Mouse (Mus musculus): ENCODE measurements around the gene Nfyb. TPM values are rescaled to one million over a fixed set of nuclear protein-coding genes. Genes with fewer than 3 reads are reported as not detected.

Gene Nfyb
- polyA plus RNA-seq, 1 experiment from 2014 or later, result 43.5 TPM

DNA sequence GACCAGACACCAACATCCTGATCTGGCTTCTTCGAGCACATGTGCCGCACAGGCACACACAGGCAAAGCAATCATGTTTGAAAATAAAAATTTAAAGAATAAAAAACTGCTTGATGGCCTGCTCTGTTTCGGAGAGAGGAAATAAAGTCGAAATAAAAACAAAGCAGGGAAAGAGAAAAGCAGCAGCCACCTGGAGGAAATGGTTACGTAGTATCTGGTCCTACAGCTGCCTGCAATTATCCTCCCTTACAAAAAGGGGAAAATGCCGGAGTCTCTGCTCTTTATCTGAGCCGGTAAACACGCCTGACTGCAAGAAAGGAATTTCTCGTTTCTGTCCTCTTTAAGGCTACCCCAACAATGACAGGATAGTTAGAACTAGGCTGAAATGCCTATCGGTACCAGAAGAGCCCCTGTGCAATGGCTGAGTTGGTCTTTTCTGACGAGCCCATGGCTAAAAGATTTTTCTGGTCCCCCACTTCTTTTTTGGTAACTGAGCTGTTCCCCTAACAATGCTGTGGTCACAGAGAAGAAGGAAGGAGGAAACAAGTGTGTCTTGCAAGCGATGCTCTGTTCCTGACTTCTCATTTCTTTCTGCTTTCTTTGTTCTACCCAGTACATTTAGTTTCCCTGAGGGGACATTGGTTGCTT, 32.7 kb upstream of the Nfyb start:
- H3K36me3 ChIP-seq, result no peaks in the 10 kb centered on the region
- no peaks in the 10 kb centered on the region for H3K9me3 ChIP-seq
- no peak overlapping the region for H3K4me3 ChIP-seq
- H3K9ac ChIP-seq, result no peak overlapping the region
- no peak for ATAC-seq (ENCODE audit: insufficient number of reproducible peaks, low FRiP score, low TSS enrichment, low read depth)
- no peaks in the 10 kb centered on the region for H3K27me3 ChIP-seq
- H3K4me2 ChIP-seq, result no peak overlapping the region
- H3K27ac ChIP-seq, result peak overlapping the region; percentile 43
- peaks cover 20% of the 10 kb centered on the region for H3K4me1 ChIP-seq
- 25% methylated on average over 12 of the region's 12 CpGs for WGBS

DNA sequence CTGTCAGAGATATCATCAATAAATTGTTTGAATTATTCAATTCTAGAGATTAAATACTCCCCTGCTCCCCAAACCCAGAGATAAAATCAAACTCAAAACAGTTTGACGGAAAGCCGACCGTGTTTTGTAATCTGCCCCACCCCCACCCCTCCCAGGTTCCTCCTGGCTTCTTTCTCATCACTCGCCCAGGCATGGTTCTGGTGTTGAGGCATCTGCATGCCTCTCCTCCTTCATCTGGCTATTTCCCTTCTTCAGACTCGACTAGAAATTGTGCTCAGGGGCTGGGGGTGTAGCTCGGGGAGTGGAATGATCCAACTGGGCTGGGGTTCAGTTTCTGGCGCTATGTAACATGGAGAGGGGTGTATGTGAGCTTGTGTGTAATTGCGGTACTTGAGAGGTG, 31.8 kb upstream of the Nfyb start:
- ATAC-seq (ENCODE audit: insufficient number of reproducible peaks, low FRiP score, low TSS enrichment, low read depth), result peak; percentile 42; the same call in 1 of the 2 replicates
- H3K4me3 ChIP-seq, result no peak overlapping the region
- H3K9ac ChIP-seq, result no peak overlapping the region
- no peaks in the 10 kb centered on the region for H3K27me3 ChIP-seq
- no peak overlapping the region for H3K27ac ChIP-seq
- H3K4me2 ChIP-seq, result peak overlapping the region; percentile 32
- no peaks in the 10 kb centered on the region for H3K36me3 ChIP-seq
- H3K4me1 ChIP-seq, result peaks cover 20% of the 10 kb centered on the region
- WGBS, result 43% methylated on average over 8 of the region's 8 CpGs
- no peaks in the 10 kb centered on the region for H3K9me3 ChIP-seq

DNA sequence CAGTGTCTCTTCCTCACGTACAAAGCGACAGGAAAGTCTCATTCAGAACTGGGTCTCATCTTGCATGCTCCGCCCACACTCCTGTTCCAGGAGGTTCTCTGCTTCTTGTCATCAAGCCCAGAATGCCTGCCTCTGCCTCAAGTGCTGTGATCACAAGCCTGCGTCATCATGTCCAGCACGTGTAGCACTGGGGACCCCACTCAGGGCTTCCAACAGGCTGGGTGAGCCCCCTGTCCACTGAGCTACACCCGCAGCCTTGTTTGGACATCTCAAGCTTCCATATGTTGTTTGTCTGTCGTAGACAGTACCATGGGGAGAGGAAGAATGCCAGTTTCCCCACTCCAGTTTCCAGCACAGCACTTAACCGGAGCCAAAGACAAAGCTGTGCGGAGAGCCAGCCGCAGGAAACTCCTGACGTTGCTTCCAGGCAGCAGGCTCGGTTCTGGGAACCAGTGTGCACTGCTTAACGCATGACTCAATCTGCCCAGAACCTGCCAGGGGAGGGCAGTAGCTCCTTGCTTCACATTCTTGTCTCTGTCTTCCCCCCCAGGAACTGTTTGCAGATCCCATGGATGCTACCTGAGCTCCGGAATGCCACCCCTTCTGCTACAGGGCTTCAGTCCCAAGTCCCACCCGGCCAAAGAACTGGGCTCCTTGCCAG, 31.3 kb upstream of the Nfyb start:
- H3K4me1 ChIP-seq, result peaks cover 20% of the 10 kb centered on the region
- H3K36me3 ChIP-seq, result no peaks in the 10 kb centered on the region
- H3K4me2 ChIP-seq, result peak overlapping the region; percentile 32
- WGBS, result 31% methylated on average over 15 of the region's 15 CpGs
- ATAC-seq (ENCODE audit: insufficient number of reproducible peaks, low FRiP score, low TSS enrichment, low read depth), result peak; percentile 76; the same call in 1 of the 2 replicates
- no peaks in the 10 kb centered on the region for H3K27me3 ChIP-seq
- peak overlapping the region; percentile 1; the same call in 1 of the 2 replicates for H3K4me3 ChIP-seq
- no peaks in the 10 kb centered on the region for H3K9me3 ChIP-seq
- H3K27ac ChIP-seq, result peak overlapping the region; percentile 72
- no peak overlapping the region for H3K9ac ChIP-seq

DNA sequence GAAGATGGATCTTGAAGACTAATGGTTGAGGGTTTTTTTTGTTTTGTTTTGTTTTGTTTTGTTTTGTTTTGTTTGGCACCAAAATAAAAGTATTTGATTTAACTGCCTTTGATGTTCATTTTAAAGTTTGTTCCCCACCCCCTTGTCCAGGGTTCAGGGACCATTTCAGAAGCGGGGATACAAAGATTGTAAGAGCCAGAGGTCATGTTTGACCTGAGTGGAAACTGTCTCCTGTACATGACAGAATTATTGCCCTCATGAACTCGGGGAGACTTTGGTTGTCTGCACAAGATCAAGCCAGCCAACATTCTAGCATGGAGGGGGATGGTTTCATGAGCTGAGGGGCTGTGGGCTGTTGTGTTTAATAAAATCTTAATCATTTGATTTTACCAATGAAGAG, 28.4 kb upstream of the Nfyb start:
- no peak for ATAC-seq (ENCODE audit: insufficient number of reproducible peaks, low FRiP score, low TSS enrichment, low read depth)
- H3K27me3 ChIP-seq, result no peaks in the 10 kb centered on the region
- H3K4me1 ChIP-seq, result peaks cover 20% of the 10 kb centered on the region
- H3K9ac ChIP-seq, result no peak overlapping the region
- no peak overlapping the region for H3K4me2 ChIP-seq
- no peak overlapping the region for H3K4me3 ChIP-seq
- no peak overlapping the region for H3K27ac ChIP-seq
- no peaks in the 10 kb centered on the region for H3K9me3 ChIP-seq
- H3K36me3 ChIP-seq, result no peaks in the 10 kb centered on the region
- WGBS, result 60% methylated on average over 2 of the region's 2 CpGs

DNA sequence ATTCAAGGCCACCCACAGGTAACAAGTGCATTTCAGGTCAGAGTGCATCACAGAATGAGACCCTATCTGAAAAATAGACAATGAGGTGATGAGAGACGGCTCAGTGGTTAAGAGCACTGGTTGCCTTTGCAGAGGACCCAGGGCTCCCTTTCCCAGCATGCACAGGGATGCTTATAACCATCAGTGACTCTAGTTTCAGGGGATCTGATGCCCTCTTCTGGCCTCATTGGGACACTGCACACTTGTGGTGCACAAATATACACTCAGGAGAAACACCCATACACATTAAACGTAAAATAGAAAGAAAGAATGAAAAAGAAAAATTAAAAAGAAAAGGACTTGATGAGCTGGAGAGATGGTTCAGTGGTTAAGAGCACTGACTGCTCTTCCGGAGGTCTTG, 27.8 kb upstream of the Nfyb start:
- no peak for ATAC-seq (ENCODE audit: insufficient number of reproducible peaks, low FRiP score, low TSS enrichment, low read depth)

DNA sequence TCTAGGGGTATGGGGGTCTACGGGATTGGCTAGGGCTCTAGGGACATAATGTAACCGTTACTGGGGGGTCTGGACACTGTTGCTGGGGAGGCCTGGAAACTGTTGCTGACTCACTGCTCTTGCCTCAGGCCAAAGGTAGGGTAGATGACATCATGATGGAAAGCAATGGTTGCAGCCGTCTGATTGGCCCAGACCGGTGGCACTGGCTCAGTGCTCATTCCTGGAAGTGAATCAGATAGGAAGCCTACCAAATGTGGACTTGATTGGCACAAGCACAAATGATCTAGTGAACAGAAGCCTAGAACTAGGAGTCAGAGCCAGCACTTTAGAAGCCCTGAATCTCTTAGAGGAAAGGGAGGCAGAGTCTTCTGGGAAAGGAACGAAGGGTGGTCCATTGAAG, 26.6 kb upstream of the Nfyb start:
- peaks cover 7% of the 10 kb centered on the region for H3K4me1 ChIP-seq
- no peak overlapping the region for H3K9ac ChIP-seq
- H3K27ac ChIP-seq, result no peak overlapping the region
- H3K4me3 ChIP-seq, result no peak overlapping the region
- no peaks in the 10 kb centered on the region for H3K36me3 ChIP-seq
- no peak overlapping the region for H3K4me2 ChIP-seq
- H3K27me3 ChIP-seq, result no peaks in the 10 kb centered on the region
- whole genome bisulfite sequencing, result 86% methylated on average over 5 of the region's 5 CpGs
- H3K9me3 ChIP-seq, result no peaks in the 10 kb centered on the region
- no peak for ATAC-seq (ENCODE audit: insufficient number of reproducible peaks, low FRiP score, low TSS enrichment, low read depth)

More for the DNA sequence above, 27.8 kb upstream of the Nfyb start:
- Histone ChIP-seq H3K9me3 (no peaks in the 10 kb centered on the region), H3K4me3 (no peak overlapping the region), H3K4me1 (peaks cover 16% of the 10 kb centered on the region), H3K9ac (no peak overlapping the region), H3K27me3 (no peaks in the 10 kb centered on the region), H3K36me3 (no peaks in the 10 kb centered on the region), H3K27ac (no peak overlapping the region), H3K4me2 (no peak overlapping the region)
- 93% methylated on average over 3 of the region's 3 CpGs for WGBS

DNA sequence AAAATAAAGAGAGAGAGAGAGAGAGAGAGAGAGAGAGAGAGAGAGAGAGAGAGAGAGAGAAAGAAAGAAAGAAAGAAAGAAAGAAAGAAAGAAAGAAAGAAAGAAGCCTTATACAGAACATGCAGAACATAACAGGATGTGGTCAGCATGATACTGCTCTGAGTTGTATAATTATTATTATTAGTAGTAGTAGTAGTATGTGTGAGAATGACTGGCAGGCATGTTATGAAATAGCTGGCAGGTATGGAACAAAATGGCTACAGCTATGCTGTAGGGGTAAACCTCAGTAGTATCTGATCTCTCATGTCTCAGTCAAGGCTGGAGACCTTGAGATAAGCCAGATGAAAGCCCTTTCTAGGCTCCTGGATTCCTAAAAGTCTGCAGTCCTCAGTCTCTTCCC, 25.2 kb upstream of the Nfyb start:
- Histone ChIP-seq H3K4me1 (no peaks in the 10 kb centered on the region), H3K9me3 (no peaks in the 10 kb centered on the region), H3K36me3 (no peaks in the 10 kb centered on the region), H3K27me3 (no peaks in the 10 kb centered on the region), H3K4me3 (no peak overlapping the region), H3K27ac (no peak overlapping the region), H3K4me2 (no peak overlapping the region), H3K9ac (no peak overlapping the region)
- no peak for ATAC-seq (ENCODE audit: insufficient number of reproducible peaks, low FRiP score, low TSS enrichment, low read depth)

DNA sequence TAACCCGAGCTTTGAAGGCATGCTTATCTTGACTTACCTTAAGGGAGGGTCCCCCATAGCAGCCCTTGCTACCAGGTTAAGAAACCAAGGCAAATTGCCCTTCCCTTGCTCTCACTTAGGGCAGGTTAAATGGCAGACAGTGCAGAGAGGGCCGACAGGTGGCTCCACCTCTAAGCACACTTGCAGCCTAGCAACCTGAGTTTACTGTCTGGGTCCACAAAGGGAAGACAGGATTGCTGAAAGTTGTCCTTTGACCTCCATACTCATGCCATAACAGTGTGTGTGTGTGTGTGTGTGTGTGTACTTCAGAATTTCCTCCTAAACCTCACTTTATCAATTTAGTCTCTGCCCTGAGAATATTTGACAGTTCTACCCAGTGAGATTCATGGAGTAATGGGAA, 18.5 kb upstream of the Nfyb start:
- WGBS, result 39% methylated on average over 2 of the region's 2 CpGs
- no peak overlapping the region for H3K4me2 ChIP-seq
- H3K4me1 ChIP-seq, result peaks cover 4% of the 10 kb centered on the region
- no peak overlapping the region for H3K27ac ChIP-seq
- H3K27me3 ChIP-seq, result no peaks in the 10 kb centered on the region
- H3K9ac ChIP-seq, result no peak overlapping the region
- H3K4me3 ChIP-seq, result no peak overlapping the region
- no peaks in the 10 kb centered on the region for H3K36me3 ChIP-seq
- ATAC-seq (ENCODE audit: insufficient number of reproducible peaks, low FRiP score, low TSS enrichment, low read depth), result no peak
- no peaks in the 10 kb centered on the region for H3K9me3 ChIP-seq

DNA sequence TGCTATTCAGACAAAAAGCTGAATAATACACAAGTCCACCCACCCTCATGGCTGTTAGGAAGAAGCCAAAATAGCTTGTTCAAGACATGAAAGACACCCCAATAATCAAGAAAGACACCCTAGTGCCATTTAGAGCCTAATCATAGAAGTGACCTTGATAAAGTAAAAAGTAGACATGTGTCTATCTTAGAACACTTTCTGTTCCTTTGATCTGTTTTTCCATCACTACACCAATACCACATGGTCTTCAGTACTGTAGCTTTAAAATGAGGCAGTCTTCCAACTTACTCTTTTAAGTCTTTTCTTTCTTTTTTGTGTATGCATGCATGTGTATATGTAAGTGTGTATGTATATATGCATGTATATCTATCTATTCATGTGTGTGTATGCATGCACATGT, 16.9 kb upstream of the Nfyb start:
- Histone ChIP-seq H3K4me2 (no peak overlapping the region), H3K36me3 (no peaks in the 10 kb centered on the region), H3K9me3 (no peaks in the 10 kb centered on the region), H3K4me3 (no peak overlapping the region), H3K27me3 (no peaks in the 10 kb centered on the region), H3K9ac (no peak overlapping the region), H3K27ac (no peak overlapping the region), H3K4me1 (peaks cover 4% of the 10 kb centered on the region)
- ATAC-seq (ENCODE audit: insufficient number of reproducible peaks, low FRiP score, low TSS enrichment, low read depth), result no peak

DNA sequence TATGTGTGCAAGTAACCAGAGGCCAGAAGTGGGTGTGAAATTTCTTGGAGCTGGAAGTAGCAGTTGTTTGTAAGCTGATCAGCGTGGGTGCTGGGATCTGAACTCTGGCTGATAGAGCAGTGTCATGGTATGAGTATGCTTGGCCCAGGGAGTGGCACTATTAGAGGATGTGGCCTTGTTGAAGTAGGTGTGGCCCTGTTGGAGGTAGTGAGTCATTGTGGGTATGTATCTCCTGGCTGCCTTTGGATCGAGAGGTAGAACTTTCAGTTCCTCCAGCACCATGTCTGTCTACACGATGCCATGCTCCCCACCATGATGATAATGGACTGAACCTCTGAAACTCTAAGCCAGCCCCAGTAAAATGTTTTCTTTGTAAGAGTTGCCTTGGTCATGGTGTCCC, 16.4 kb upstream of the Nfyb start:
- Histone ChIP-seq H3K4me2 (no peak overlapping the region), H3K9me3 (no peaks in the 10 kb centered on the region), H3K9ac (no peak overlapping the region), H3K36me3 (no peaks in the 10 kb centered on the region), H3K27me3 (no peaks in the 10 kb centered on the region), H3K4me1 (peaks cover 4% of the 10 kb centered on the region), H3K4me3 (no peak overlapping the region), H3K27ac (no peak overlapping the region)
- WGBS, result 90% methylated on average over 3 of the region's 3 CpGs
- ATAC-seq (ENCODE audit: insufficient number of reproducible peaks, low FRiP score, low TSS enrichment, low read depth), result no peak

DNA sequence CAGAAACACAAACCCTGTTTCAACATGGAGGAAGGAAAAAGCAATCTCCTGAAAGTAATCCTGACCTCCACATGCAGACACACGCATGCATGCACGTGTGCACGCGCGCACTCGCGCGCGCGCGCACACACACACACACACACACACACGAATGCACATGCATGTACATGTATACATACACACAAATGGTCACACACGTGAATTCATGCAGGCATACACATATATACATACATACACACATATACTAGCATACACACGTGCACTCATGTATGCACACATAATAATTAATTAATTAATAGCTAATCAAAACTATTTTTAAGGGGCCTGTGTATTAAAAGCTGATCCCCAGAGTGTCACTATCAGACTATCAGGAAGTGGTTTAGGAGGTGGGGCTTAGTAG, 15.9 kb upstream of the Nfyb start:
- no peaks in the 10 kb centered on the region for H3K9me3 ChIP-seq
- H3K36me3 ChIP-seq, result no peaks in the 10 kb centered on the region
- no peak overlapping the region for H3K4me3 ChIP-seq
- no peak overlapping the region for H3K4me2 ChIP-seq
- H3K27ac ChIP-seq, result no peak overlapping the region
- no peak overlapping the region for H3K9ac ChIP-seq
- ATAC-seq (ENCODE audit: insufficient number of reproducible peaks, low FRiP score, low TSS enrichment, low read depth), result no peak
- 96% methylated on average over 14 of the region's 14 CpGs for WGBS
- peaks cover 4% of the 10 kb centered on the region for H3K4me1 ChIP-seq
- no peaks in the 10 kb centered on the region for H3K27me3 ChIP-seq

DNA sequence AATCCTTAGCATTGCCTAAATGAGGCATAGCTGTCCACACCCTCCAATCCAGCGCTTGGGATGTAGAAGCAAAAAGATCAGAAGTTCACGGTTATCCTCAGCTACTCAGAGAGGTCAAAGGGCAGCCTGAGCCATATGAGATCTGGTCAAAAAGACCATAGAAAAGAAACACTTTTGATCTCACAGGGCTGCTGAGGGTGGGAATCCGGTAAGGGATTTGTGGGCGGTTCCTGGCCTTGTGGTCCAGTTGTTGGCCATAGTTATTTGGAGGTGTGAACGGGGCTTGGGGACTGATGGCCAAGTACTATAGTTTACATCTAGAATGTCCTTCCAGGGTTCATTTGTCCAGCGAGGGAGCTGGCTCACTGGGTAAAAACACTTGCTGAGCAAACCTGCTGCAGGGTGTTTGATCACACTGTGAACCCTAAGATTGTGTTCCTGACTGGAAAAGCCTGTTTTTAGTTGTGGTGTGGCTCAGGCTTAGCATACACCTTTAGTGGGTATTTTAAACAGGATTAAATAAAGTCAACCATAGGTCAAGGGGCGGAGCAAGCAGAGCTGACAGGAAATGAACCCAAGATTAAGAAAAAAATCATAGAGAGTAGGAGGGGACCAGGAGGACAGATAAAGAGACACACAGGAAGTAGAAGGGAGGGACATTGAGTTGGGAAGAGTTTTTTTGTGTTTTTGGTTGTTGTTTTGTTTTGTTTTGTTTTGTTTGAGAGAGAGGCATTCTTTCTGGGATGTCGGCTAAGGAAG, 15.0 kb upstream of the Nfyb start:
- H3K27ac ChIP-seq, result no peak overlapping the region
- no peak overlapping the region for H3K4me2 ChIP-seq
- H3K4me3 ChIP-seq, result no peak overlapping the region
- no peaks in the 10 kb centered on the region for H3K9me3 ChIP-seq
- no peaks in the 10 kb centered on the region for H3K27me3 ChIP-seq
- WGBS, result 75% methylated on average over 8 of the region's 8 CpGs
- H3K36me3 ChIP-seq, result no peaks in the 10 kb centered on the region
- ATAC-seq (ENCODE audit: insufficient number of reproducible peaks, low FRiP score, low TSS enrichment, low read depth), result no peak
- H3K4me1 ChIP-seq, result peaks cover 4% of the 10 kb centered on the region
- H3K9ac ChIP-seq, result no peak overlapping the region
